Mouse (Mus musculus) spleen, adult 2 months (tissue): ENCODE results near the gene Fcrls. TPM values are rescaled to one million over a fixed set of nuclear protein-coding genes. Genes with fewer than 3 reads are reported as not detected.

Source experiments
- DNase-seq, 2 experiments: peaks; one replicate each; pipeline versions ENCODE4 v3.0.0 to v3.0.0-alpha.2; 2012 to 2021; ENCODE audit warnings: low spot score in 2 of 2, low read depth in 1 of 2
- H3K27ac ChIP-seq: fragments of 200-500 bp; 2 replicates; pipeline ENCODE4 v1.5.1; 2012; ENCODE audit warnings: low read length, inconsistent platforms; ENCODE audit not compliant: insufficient read depth
- H3K27me3 ChIP-seq: fragments of 200-500 bp; 2 replicates; pipeline ENCODE4 v1.6.1; 2012; ENCODE audit warnings: mild to moderate bottlenecking, moderate library complexity, low read length, inconsistent platforms; ENCODE audit not compliant: control insufficient read depth, insufficient read depth
- H3K36me3 ChIP-seq: fragments of 200-500 bp; 2 replicates; pipeline ENCODE4 v1.6.1; 2012; ENCODE audit warnings: mild to moderate bottlenecking, low read length, inconsistent platforms; ENCODE audit not compliant: control insufficient read depth, insufficient read depth
- H3K4me1 ChIP-seq: fragments of 200-500 bp; 2 replicates; pipeline ENCODE4 v1.6.1; 2011; ENCODE audit warnings: inconsistent platforms; ENCODE audit not compliant: control insufficient read depth, insufficient read depth, insufficient read length
- H3K4me3 ChIP-seq: fragments of 200-500 bp; 2 replicates; pipeline ENCODE4 v1.5.1; 2011; ENCODE audit warnings: mild to moderate bottlenecking, inconsistent platforms; ENCODE audit not compliant: insufficient read depth, insufficient read length; ENCODE audit errors: extremely low read depth
- CTCF ChIP-seq: fragments of 200-500 bp; IDR thresholded peaks from 2 replicates; pipeline ENCODE4 v1.5.1; 2011; ENCODE audit warnings: mild to moderate bottlenecking, inconsistent platforms; ENCODE audit not compliant: insufficient read depth, insufficient read length, insufficient replicate concordance; ENCODE audit errors: extremely low read depth
- POLR2A ChIP-seq: fragments of 200-500 bp; IDR thresholded peaks from 2 replicates; pipeline ENCODE4 v1.6.1; 2011; ENCODE audit warnings: low read depth, low read length, inconsistent platforms
- WGBS: fragments of 180-500 bp; shearing (Covaris S2); methylation state at CpG from one replicate; pipeline ENCODE4 v1.1.7; 2018; 5-methylcytosine and 5-hydroxymethylcytosine counted together
- polyA plus RNA-seq: library from polyadenylated mRNA; depleted of rRNA; stranded (reverse); fragments of >200 nt; gene quantifications from 2 replicates; pipeline ENCODE4 v1.2.3, GENCODE M21; 2012; rRNA removed

Fcrls gene
- polyA plus RNA-seq, 1 experiment, result 0.11 TPM

DNA sequence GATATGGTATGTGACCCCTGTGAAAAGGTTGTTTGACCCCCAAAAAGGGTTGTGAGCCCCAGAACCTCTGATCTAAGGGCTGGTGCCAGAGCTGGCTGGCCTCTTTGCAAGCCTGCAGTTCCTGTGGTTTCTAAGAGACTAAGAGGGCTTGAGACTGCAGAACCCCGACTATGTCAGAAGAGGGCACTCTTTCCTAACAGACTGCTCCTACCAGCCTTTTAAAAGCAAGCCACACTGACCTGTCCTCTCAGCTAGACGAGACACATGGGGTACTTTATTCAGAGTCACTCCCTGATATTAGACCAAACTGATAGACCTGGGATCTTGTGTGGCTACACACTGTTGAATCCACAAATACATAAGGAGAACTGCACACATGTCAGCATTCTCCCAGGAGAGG is 19.9 kb downstream of the Fcrls start:
- peak; percentile 7 to 26 for DNase-seq
- Histone ChIP-seq H3K4me1 (no peaks in the 10 kb centered on the region), H3K36me3 (no peaks in the 10 kb centered on the region), H3K4me3 (no peak overlapping the region), H3K27ac (no peak overlapping the region), H3K27me3 (no peaks in the 10 kb centered on the region)
- 2% methylated on average over 2 of the region's 2 CpGs for WGBS
- peak; percentile 48; the same call in 1 of the 2 replicates for TF ChIP-seq CTCF
- TF ChIP-seq POLR2A, result no peak

GRCm38 (mm10) chr3:87240909-87241308 is 22.6 kb downstream of the Fcrls start:
- no peaks in the 10 kb centered on the region for H3K27me3 ChIP-seq
- TF ChIP-seq POLR2A (no peak), CTCF (no peak)
- no peaks in the 10 kb centered on the region for H3K4me1 ChIP-seq
- H3K4me3 ChIP-seq, result no peak overlapping the region
- WGBS, result 88% methylated on average over 4 of the region's 4 CpGs
- no peaks in the 10 kb centered on the region for H3K36me3 ChIP-seq
- no peak for DNase-seq
- no peak overlapping the region for H3K27ac ChIP-seq

DNA sequence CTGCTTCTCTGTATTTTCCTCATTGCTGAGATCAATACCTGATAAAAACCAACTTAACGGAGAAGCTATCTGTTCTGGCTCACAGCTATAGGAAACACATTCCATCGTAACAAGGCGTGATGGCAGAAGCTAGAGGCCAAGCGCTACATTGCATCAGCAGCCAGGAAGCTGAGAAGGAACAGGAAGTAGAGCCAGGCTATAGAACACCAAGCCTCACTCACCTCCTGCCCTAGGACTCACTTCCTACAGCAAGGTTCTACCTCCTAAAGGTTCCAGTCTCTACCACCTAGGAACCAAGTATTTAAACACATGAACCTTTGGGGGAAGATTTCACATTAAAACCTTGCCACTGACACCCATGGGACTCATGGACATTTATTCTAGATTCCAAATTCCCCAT is 39.9 kb downstream of the Fcrls start:
- Histone ChIP-seq H3K27ac (no peak overlapping the region), H3K36me3 (no peaks in the 10 kb centered on the region), H3K4me3 (no peak overlapping the region), H3K27me3 (no peaks in the 10 kb centered on the region), H3K4me1 (no peaks in the 10 kb centered on the region)
- DNase-seq, result no peak
- WGBS, result 87% methylated on average over 4 of the region's 4 CpGs
- TF ChIP-seq POLR2A, result no peak
- TF ChIP-seq CTCF, result no peak

- no peak for TF ChIP-seq CTCF
- no peak for TF ChIP-seq POLR2A
- no peak for DNase-seq
- Histone ChIP-seq H3K27me3 (no peaks in the 10 kb centered on the region), H3K4me3 (no peak overlapping the region), H3K27ac (no peak overlapping the region), H3K36me3 (no peaks in the 10 kb centered on the region), H3K4me1 (no peaks in the 10 kb centered on the region)
- WGBS, result 90% methylated on average over 5 of the region's 5 CpGs
These were observed 41.2 kb downstream of the Fcrls start for GRCm38 (mm10) chr3:87222346-87222745.

DNA sequence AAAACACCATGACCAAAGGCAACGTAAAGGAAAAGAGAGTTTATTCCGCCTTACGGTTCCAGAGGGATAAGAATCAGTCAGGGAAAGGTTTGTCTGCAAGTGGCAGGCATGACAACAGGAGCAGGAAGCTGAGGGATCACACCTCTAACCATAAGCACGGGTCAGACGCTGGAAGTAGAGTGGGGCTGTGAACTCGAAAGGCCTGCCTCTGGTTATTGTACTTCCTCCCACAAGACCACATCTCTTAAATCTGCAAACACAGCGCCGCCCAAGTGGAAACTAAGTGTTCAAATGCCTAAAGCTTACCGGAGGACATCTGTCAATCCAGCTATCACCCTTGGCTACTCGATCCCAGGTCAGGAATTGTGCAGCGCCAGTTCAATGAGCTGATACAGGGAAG is 48.4 kb downstream of the Fcrls start:
- Histone ChIP-seq H3K4me1 (no peaks in the 10 kb centered on the region), H3K36me3 (no peaks in the 10 kb centered on the region), H3K4me3 (no peak overlapping the region), H3K27ac (no peak overlapping the region), H3K27me3 (no peaks in the 10 kb centered on the region)
- no peak for TF ChIP-seq CTCF
- no peak for TF ChIP-seq POLR2A
- 44% methylated on average over 11 of the region's 11 CpGs for WGBS
- no peak for DNase-seq

- DNase-seq, result no peak
- whole genome bisulfite sequencing, result 90% methylated on average over 19 of the region's 19 CpGs
These were observed 49.2 kb downstream of the Fcrls start for GRCm38 (mm10) chr3:87214221-87214864.

GRCm38 (mm10) chr3:87206336-87207075 is 57.0 kb downstream of the Fcrls start:
- H3K36me3 ChIP-seq, result no peaks in the 10 kb centered on the region
- TF ChIP-seq CTCF (no peak), POLR2A (no peak)
- 86% methylated on average over 5 of the region's 5 CpGs for WGBS
- H3K4me1 ChIP-seq, result no peaks in the 10 kb centered on the region
- no peaks in the 10 kb centered on the region for H3K27me3 ChIP-seq
- no peak overlapping the region for H3K4me3 ChIP-seq
- no peak overlapping the region for H3K27ac ChIP-seq
- no peak for DNase-seq

More at GRCm38 (mm10) chr3:87214221-87214864, 49.2 kb downstream of the Fcrls start:
- Histone ChIP-seq H3K4me3 (no peak overlapping the region), H3K27me3 (no peaks in the 10 kb centered on the region), H3K36me3 (no peaks in the 10 kb centered on the region), H3K4me1 (no peaks in the 10 kb centered on the region), H3K27ac (no peak overlapping the region)
- TF ChIP-seq POLR2A (no peak), CTCF (no peak)

Other genes starting within 250 kb of the Fcrls start
- 6.0 and 6.5 TPM in 2 replicates for gene Kirrel, start 89.0 kb downstream of the Fcrls start, polyA plus RNA-seq
- gene Cd5l, start 94.1 kb upstream of the Fcrls start, polyA plus RNA-seq, result 27.2 and 56.0 TPM in 2 replicates
- 50.2 and 55.5 TPM in 2 replicates for gene Fcrl1, start 112.6 kb upstream of the Fcrls start, polyA plus RNA-seq
- 7.2 and 9.2 TPM in 2 replicates for gene Fcrl5, start 172.0 kb upstream of the Fcrls start, polyA plus RNA-seq